Mouse (Mus musculus) CH12.LX (cell line): ENCODE results near the gene Pi4k2b. TPM values are rescaled to one million over a fixed set of nuclear protein-coding genes. Genes with fewer than 3 reads are reported as not detected.

Experiments used
- DNase-seq: peaks from one replicate; pipeline ENCODE4 v3.0.0-alpha.2; 2013; ENCODE audit errors: extremely low read depth
- H3K27ac ChIP-seq: 2 replicates; pipeline ENCODE4 v1.5.1; 2012; ENCODE audit warnings: low read depth, mild to moderate bottlenecking, control low read depth, moderate library complexity; ENCODE audit not compliant: insufficient read depth
- H3K27me3 ChIP-seq: replicated peaks from 2 replicates; pipeline ENCODE3; 2012; ENCODE audit warnings: inconsistent platforms
- H3K36me3 ChIP-seq, 2 experiments: replicated peaks in 1 of 2; 2 replicates each; pipeline versions ENCODE3 to v1.6.1; 2012; ENCODE audit warnings: inconsistent platforms in 1 of 2, low read length in 1 of 2, mild to moderate bottlenecking in 1 of 2, mixed read lengths in 1 of 2, moderate library complexity in 1 of 2; ENCODE audit not compliant: control insufficient read depth in 1 of 2, insufficient read depth in 1 of 2
- H3K4me1 ChIP-seq, 2 experiments: 2 replicates each; pipeline ENCODE4 v1.6.1; 2012; ENCODE audit warnings: inconsistent platforms in 1 of 2, moderate library complexity in 1 of 2; ENCODE audit not compliant: insufficient read depth in 2 of 2, control insufficient read depth in 1 of 2
- H3K4me2 ChIP-seq: 2 replicates; pipeline ENCODE4 v1.6.1; 2012; ENCODE audit warnings: low read depth, mild to moderate bottlenecking, control low read depth; ENCODE audit not compliant: poor library complexity, insufficient read depth, severe bottlenecking
- H3K4me3 ChIP-seq, 3 experiments: fragments of 150-350 bp in 1 of 3; sonication (generic) in 1 of 3; replicated peaks in 1 of 3; 2 replicates each; pipeline versions ENCODE3 to v1.5.1; 2011 to 2012; ENCODE audit warnings: low read depth in 2 of 3, low read length in 2 of 3, mild to moderate bottlenecking in 2 of 3, moderate library complexity in 2 of 3, control low read depth in 1 of 3, improper control_type of control experiment in 1 of 3, inconsistent platforms in 1 of 3, mixed read lengths in 1 of 3; ENCODE audit not compliant: poor library complexity in 1 of 3
- H3K79me2 ChIP-seq: replicated peaks from 2 replicates; pipeline ENCODE4 v1.6.1; 2012; ENCODE audit warnings: mild to moderate bottlenecking, moderate library complexity; ENCODE audit not compliant: control insufficient read depth, poor library complexity, insufficient read depth, severe bottlenecking; ENCODE audit errors: extremely low read depth
- H3K9ac ChIP-seq: 2 replicates; pipeline ENCODE4 v1.6.1; 2012; ENCODE audit warnings: low read depth, mild to moderate bottlenecking, control low read depth, moderate library complexity; ENCODE audit not compliant: insufficient read depth
- H3K9me3 ChIP-seq: replicated peaks from 2 replicates; pipeline ENCODE3; 2012; ENCODE audit warnings: low read length, inconsistent platforms, mixed read lengths
- CTCF ChIP-seq, 2 experiments: IDR thresholded peaks in 1 of 2; conservative IDR thresholded peaks in 1 of 2; 2 replicates each; pipeline ENCODE4 v1.5.1; 2011 to 2012; ENCODE audit warnings: low read depth in 2 of 2, low read length in 2 of 2, improper control_type of control experiment in 1 of 2, inconsistent platforms in 1 of 2, mild to moderate bottlenecking in 1 of 2, moderate library complexity in 1 of 2
- EP300 ChIP-seq: IDR thresholded peaks from 2 replicates; pipeline ENCODE4 v1.6.1; 2011; ENCODE audit warnings: low read length, improper control_type of control experiment
- ETS1 ChIP-seq: conservative IDR thresholded peaks from 2 replicates; pipeline ENCODE4 v1.6.1; 2012; ENCODE audit warnings: low read depth, mild to moderate bottlenecking, inconsistent platforms, low read length, improper control_type of control experiment, moderate library complexity
- HCFC1 ChIP-seq: IDR thresholded peaks from 2 replicates; pipeline ENCODE4 v1.6.1; 2012; ENCODE audit warnings: low read depth, mild to moderate bottlenecking, inconsistent platforms, low read length, improper control_type of control experiment
- JUN ChIP-seq: IDR thresholded peaks from 2 replicates; pipeline ENCODE4 v1.6.1; 2011; ENCODE audit warnings: low read depth, mild to moderate bottlenecking, low read length, improper control_type of control experiment, moderate library complexity; ENCODE audit not compliant: insufficient read depth
- JUND ChIP-seq: conservative IDR thresholded peaks from 2 replicates; pipeline ENCODE4 v1.6.1; 2011; ENCODE audit warnings: low read depth, low read length, improper control_type of control experiment
- MAZ ChIP-seq: IDR thresholded peaks from 2 replicates; pipeline ENCODE4 v1.6.1; 2012; ENCODE audit warnings: low read depth, mild to moderate bottlenecking, inconsistent platforms, low read length, improper control_type of control experiment, moderate library complexity
- NRF1 ChIP-seq: IDR thresholded peaks from 2 replicates; pipeline ENCODE4 v1.6.1; 2014; ENCODE audit warnings: low read depth, mild to moderate bottlenecking, inconsistent platforms, low read length, improper control_type of control experiment, moderate library complexity
- PAX5 ChIP-seq: IDR thresholded peaks from 2 replicates; pipeline ENCODE4 v1.6.1; 2012; ENCODE audit warnings: low read length, inconsistent platforms, mixed read lengths
- POLR2A ChIP-seq: IDR thresholded peaks from 2 replicates; pipeline ENCODE4 v1.6.1; 2011; ENCODE audit warnings: low read depth, mild to moderate bottlenecking, improper control_type of control experiment, low read length
- RCOR1 ChIP-seq: conservative IDR thresholded peaks from 2 replicates; pipeline ENCODE4 v1.6.1; 2012; ENCODE audit warnings: low read depth, mild to moderate bottlenecking, inconsistent platforms, low read length, improper control_type of control experiment
- TCF12 ChIP-seq: IDR thresholded peaks from 2 replicates; pipeline ENCODE4 v1.6.1; 2014; ENCODE audit warnings: low read depth, mild to moderate bottlenecking, inconsistent platforms, low read length, improper control_type of control experiment
- USF1 ChIP-seq: IDR thresholded peaks from 2 replicates; pipeline ENCODE4 v1.6.1; 2014; ENCODE audit warnings: low read depth, mild to moderate bottlenecking, inconsistent platforms, low read length, improper control_type of control experiment
- ZC3H11A ChIP-seq: IDR thresholded peaks from 2 replicates; pipeline ENCODE4 v1.6.1; 2012; ENCODE audit warnings: low read depth, mild to moderate bottlenecking, inconsistent platforms, low read length, improper control_type of control experiment
- ZKSCAN1 ChIP-seq: IDR thresholded peaks from 2 replicates; pipeline ENCODE4 v1.6.1; 2012; ENCODE audit warnings: low read depth, inconsistent platforms, low read length, improper control_type of control experiment, borderline replicate concordance
- ZMIZ1 ChIP-seq: IDR thresholded peaks from 2 replicates; pipeline ENCODE4 v1.6.1; 2012; ENCODE audit warnings: low read depth, mild to moderate bottlenecking, inconsistent platforms, low read length, improper control_type of control experiment
- ZNF384 ChIP-seq: IDR thresholded peaks from 2 replicates; pipeline ENCODE4 v1.6.1; 2012; ENCODE audit warnings: low read depth, low read length, improper control_type of control experiment, inconsistent platforms
- dilution Hi-C: fragments of 300-500 bp; cut with MboI; formaldehyde crosslinking; loops from 2 replicates; pipeline ENCODE4 v1.14.3; 2020; ENCODE audit warnings: low sequenced_read_pairs; ENCODE audit not compliant: extremely low pct_unique_long_range_greater_than_20kb, extremely low pct_ligation_motif_present
- in situ Hi-C: fragments of 300-500 bp; cut with MboI; formaldehyde crosslinking; loops from 3 replicates; pipeline ENCODE4 v1.14.3; 2019; ENCODE audit warnings: low sequenced_read_pairs, low pct_ligation_motif_present, low pct_unique_long_range_greater_than_20kb, mixed read lengths
- polyA plus RNA-seq: library from polyadenylated mRNA; unstranded; fragments of >175 nt; gene quantifications from 2 replicates; pipeline ENCODE4 v1.2.1, GENCODE M21; 2012; ENCODE audit warnings: low read depth; ENCODE audit not compliant: insufficient read length
- total RNA-seq, 2 experiments: library from RNA; depleted of rRNA; stranded (reverse); fragments of 300-350 nt in 1 of 2; fragments of >200 nt in 1 of 2; gene quantifications; 2 replicates each; pipeline ENCODE4 v1.2.3; 2012 to 2014

Gene Pi4k2b
- total and polyA plus RNA-seq, 3 experiments, result 10.8 to 27.1 (median 17.0) TPM

DNA sequence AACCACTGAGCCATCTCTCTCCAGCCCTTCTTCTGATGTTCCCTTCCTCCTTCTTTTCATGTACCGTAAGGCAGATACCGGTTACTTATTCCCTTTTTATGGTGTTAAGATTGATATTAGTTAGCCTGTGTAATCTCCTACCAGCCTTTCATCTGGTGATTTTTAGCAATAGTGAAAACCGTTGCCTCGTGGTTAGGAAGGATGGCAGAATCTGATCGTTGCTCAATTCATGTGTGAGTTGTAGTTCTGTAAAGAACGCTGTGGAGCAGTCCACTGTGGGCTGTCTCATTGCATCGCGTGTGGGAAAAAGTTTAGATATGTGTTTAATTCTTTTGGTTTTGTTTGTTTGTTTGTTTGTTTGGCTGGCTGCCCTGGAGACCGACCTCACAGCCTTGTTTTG lies 51.9 kb downstream of the Pi4k2b start:
- Histone ChIP-seq H3K36me3 (peaks cover 38 to 93% of the 10 kb centered on the region in 2 experiments), H3K4me2 (no peak overlapping the region), H3K27ac (no peak overlapping the region), H3K27me3 (no peaks in the 10 kb centered on the region), H3K9ac (no peak overlapping the region), H3K79me2 (no peaks in the 10 kb centered on the region; the same call in 1 of the 2 replicates), H3K4me1 (no peaks in the 10 kb centered on the region), H3K4me3 (no peak overlapping the region), H3K9me3 (no peaks in the 10 kb centered on the region)
- dilution Hi-C loops (no loop called here), in situ Hi-C loops (no loop called here)
- TF ChIP-seq JUN (no peak), RCOR1 (no peak), JUND (no peak), ZNF384 (no peak), ETS1 (no peak), TCF12 (no peak), CTCF (conservative IDR thresholded peaks at IDR 0.05 in 1 of 2, IDR thresholded peaks at IDR 0.05 in 1 of 2; ENCODE audit: low read depth in 2 of 2, low read length in 2 of 2) (no peak), ZKSCAN1 (no peak), EP300 (no peak), PAX5 (no peak)
- DNase-seq, result no peak

DNA sequence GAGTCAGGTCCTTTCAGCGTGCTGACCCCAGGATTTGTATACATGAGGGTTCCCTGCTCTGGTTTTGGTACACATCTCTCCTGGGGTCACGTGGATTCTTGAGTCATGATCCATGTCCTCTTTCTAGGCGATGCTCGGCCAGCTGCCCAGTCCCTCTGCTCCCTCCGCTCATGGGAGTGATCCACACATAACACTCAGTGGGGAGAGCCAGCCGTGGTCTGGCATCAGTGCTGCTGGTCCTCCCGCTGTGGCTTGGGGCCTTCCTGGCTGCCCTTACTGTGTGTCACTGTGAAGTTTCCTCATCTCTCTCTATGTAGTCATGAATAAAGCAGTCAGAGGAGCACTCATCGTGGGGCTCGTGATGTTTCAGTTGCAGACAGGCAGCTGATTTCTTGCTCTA lies 52.7 kb downstream of the Pi4k2b start:
- no peak for DNase-seq
- dilution Hi-C loops, result no loop called here
- no peak overlapping the region for H3K27ac ChIP-seq
- H3K79me2 ChIP-seq, result no peaks in the 10 kb centered on the region; the same call in 1 of the 2 replicates
- H3K36me3 ChIP-seq, result peaks cover 37 to 93% of the 10 kb centered on the region in 2 experiments
- no peaks in the 10 kb centered on the region for H3K27me3 ChIP-seq
- in situ Hi-C loops, result no loop called here
- TF ChIP-seq USF1, result no peak
- no peak for TF ChIP-seq POLR2A
- no peak for TF ChIP-seq ZNF384
- TF ChIP-seq ZMIZ1, result no peak
- no peak for TF ChIP-seq MAZ
- H3K4me1 ChIP-seq, result no peaks in the 10 kb centered on the region
- no peaks in the 10 kb centered on the region for H3K9me3 ChIP-seq
- no peak overlapping the region for H3K4me2 ChIP-seq
- no peak overlapping the region for H3K9ac ChIP-seq
- H3K4me3 ChIP-seq, result no peak overlapping the region

DNA sequence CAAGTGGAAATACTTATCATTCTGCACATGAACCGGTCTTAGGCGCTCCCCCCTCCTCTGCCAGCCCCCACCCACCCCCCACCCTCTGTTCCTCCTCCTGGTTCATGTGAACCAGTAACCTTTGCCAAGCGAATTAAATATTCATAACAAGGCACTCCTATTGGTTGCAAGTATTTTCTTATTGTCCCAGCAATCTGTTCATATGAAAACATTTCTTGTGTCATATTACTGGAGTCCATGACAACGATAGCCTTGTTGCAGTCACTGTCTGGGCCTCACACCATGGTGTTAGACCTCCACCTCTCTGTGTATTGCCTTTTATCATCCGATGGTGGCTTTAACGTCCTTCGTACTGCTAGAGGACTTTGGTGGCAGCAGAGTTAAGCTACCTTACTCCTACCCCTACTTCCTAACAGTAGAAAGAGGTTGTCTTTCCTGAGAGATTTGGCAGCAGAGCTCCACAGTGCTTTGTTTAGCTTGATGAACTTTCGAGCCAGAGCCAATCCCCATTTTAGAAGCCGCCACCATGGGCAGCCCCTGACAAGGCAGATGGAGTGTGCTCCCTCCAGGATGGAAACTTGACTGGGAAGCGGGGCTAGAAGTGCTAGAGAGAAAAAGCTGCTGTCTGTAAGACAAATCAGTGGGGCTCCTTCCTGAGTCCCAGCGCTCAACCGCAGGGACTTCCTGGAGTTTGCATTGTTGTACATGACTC lies 58.1 kb downstream of the Pi4k2b start:
- Histone ChIP-seq H3K4me3 (no peak overlapping the region), H3K79me2 (no peaks in the 10 kb centered on the region; the same call in 1 of the 2 replicates), H3K4me1 (no peaks in the 10 kb centered on the region), H3K4me2 (no peak overlapping the region), H3K36me3 (peaks cover 48 to 80% of the 10 kb centered on the region in 2 experiments), H3K27ac (no peak overlapping the region), H3K9ac (no peak overlapping the region), H3K9me3 (no peaks in the 10 kb centered on the region), H3K27me3 (no peaks in the 10 kb centered on the region)
- DNase-seq, result no peak
- TF ChIP-seq NRF1, result no peak
- TF ChIP-seq ZC3H11A, result no peak
- no peak for TF ChIP-seq HCFC1
- dilution Hi-C loops, result no loop called here
- in situ Hi-C loops, result no loop called here
